Mouse (Mus musculus) embryonic fibroblast, embryonic 13.5 days (primary cell): ENCODE results near the gene Mageb5. TPM values are rescaled to one million over a fixed set of nuclear protein-coding genes. Genes with fewer than 3 reads are reported as not detected.
"Not testable (repeated sequence)": the region's sequence is repeated elsewhere in the genome, so short reads cannot be mapped to it uniquely, and the experiment has no call there.

Experiments
- H3K27ac ChIP-seq: 2 replicates; pipeline ENCODE4 v1.5.1; 2012; ENCODE audit warnings: low read length, control low read depth, inconsistent platforms; ENCODE audit not compliant: insufficient read depth
- H3K4me1 ChIP-seq: 2 replicates; pipeline ENCODE4 v1.6.1; 2011; ENCODE audit warnings: low read length; ENCODE audit not compliant: control insufficient read depth, insufficient read depth
- H3K4me3 ChIP-seq: 2 replicates; pipeline ENCODE4 v1.5.1; 2011; ENCODE audit warnings: mild to moderate bottlenecking, control low read depth, low read length; ENCODE audit not compliant: insufficient read depth
- polyA plus RNA-seq: library from polyadenylated mRNA; stranded (reverse); fragments of >200 nt; gene quantifications from 2 replicates; pipeline ENCODE4 v1.2.4, GENCODE M21; 2011; ENCODE audit warnings: low read depth; ENCODE audit not compliant: missing spikeins, insufficient read length

Gene Mageb5
- polyA plus RNA-seq = not detected in 2 replicates

DNA sequence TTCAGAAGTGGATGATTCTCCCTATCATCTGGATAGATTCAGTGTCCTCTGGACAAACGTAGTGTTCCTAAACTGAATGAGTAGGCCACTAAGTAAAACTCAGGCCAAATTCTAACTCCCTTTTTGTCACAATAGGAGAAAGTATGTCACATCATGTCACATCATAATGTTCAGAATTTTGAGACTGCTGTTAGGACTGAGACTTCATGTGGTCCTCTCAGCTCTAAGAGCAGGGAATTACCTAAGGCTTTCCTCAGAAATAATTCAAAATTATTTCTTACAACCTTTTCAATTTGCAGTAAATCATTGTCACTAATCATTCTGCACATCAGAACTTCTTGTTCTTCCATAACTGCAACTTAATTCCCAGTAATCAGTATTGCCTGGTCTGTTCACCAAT, at the start of gene Mageb5:
Mageb5 (minus strand) TSS at position 101 of the 400 bp plus-strand sequence.
- H3K27ac ChIP-seq, H3K4me3 ChIP-seq, H3K4me1 ChIP-seq: not testable (repeated sequence)

DNA sequence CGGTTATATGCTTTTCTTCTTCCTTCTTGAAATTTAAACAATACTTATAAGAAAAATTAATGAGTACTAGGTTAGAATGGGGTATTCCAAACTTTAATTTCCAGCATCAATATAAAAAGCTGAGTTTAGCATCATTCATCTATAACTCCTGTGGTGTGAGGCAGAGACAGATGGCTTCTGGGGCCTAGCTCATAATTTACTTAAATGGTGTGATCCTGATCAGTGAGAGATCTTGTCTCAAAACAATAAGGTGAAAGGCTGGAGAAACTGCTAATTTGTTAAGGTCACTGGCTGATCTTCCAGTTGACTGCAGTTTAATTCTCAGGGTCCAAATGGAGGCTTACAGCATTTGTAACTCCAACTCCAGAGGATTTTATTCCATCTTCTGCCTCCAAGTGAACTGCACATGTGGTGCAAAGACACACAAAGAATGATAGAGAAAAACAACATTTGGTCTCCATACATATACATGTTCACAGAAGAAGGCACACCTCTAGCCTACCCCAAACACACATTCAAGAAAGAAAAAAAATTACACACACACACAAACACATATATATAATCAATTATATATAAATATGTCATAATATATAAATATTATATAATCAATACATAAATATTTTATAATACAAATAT, 23.1 kb downstream of the Mageb5 start:
- H3K27ac ChIP-seq, H3K4me1 ChIP-seq, H3K4me3 ChIP-seq: not testable (repeated sequence)

Other genes starting within 250 kb of the Mageb5 start
- gene 1700084M14Rik, start 207.1 kb downstream of the Mageb5 start, polyA plus RNA-seq = not detected in 2 replicates
- not detected in 2 replicates for gene Gm14781, start 150.8 kb downstream of the Mageb5 start, polyA plus RNA-seq
- not detected in 2 replicates for gene Mageb1, start 233.3 kb upstream of the Mageb5 start, polyA plus RNA-seq